Mouse (Mus musculus): ENCODE results near the gene Cntnap1. TPM values are rescaled to one million over a fixed set of nuclear protein-coding genes. Genes with fewer than 3 reads are reported as not detected.
"Not testable (repeated sequence)": the region's sequence is repeated elsewhere in the genome, so short reads cannot be mapped to it uniquely, and the experiment has no call there.

Gene Cntnap1
- 4.2 and 5.8 TPM in 2 replicates for polyA plus RNA-seq (2012; rRNA removed)

DNA sequence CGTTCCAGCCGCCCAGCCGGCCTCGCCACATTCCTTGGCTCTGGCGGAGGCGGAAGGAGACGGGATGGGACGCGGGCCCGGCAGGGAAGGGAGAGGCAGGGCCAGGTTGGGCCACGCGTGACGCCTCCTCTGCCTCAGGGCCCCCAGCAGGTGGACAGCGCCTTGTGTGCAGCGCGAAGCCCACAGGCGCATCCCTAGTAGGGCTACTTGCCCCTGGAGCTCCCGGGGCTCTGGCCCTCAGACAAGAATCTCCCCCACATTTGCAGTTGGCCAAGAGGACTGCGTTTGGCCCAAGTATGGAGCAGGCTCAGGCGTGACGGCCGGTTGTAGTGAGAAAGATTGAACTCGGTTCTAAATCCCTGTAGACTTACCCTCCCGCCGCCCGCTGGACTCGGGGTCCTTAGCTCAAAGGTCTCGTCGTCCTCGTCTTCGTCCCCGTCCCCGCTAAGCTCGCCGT, at the start of gene Cntnap1:
Gene Cntnap1, plus strand, starts transcription at position 170 of the 457 bp plus-strand sequence.
- peak; percentile 77 for DNase-seq (ENCODE audit: low spot score)

DNA sequence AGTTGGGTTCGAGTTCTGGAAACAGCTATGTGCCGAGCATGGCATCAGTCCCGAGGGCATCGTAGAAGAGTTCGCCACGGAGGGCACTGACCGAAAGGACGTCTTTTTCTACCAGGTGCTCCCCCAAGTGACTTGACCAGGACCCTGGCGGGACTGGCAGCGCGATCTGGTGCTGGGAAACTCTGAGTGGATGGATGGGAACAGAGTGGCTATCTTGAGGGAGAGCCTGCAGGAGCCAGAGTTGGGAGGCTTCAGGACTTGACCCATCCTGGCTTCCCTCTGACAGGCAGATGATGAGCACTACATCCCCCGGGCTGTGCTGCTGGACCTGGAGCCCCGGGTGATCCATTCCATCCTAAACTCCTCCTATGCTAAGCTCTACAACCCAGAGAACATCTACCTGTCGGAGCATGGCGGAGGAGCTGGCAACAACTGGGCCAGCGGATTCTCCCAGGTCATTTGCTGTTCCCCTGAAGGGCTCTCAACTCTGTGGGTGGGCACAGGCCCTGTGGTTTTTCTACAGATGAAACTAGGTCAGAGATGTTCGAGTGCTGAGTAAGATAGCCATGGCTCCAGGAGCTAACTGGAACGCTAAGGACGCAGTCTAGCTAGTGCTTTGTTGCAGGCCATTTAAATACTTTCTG, 49.7 kb upstream of the Cntnap1 start:
- DNase-seq (ENCODE audit: low spot score), result no peak

DNA sequence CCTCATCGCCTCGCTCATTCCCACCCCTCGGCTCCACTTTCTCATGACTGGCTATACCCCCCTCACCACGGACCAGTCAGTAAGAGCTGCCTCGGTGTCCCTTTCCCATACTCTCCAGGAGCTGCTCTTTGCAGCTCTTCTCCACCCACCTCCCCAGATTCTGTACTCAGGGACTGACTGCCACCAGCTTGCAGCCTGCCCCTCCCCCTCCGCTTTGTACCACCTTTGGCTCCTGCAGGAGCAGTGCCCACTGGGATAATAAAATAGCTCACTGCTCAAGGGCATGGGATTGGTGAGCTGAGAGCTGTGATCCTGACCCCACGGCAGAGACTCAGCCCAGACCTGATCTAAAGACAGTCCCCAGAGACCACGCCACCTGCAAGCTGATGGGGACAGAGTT, 45.8 kb upstream of the Cntnap1 start:
- not testable (repeated sequence) for DNase-seq (ENCODE audit: low spot score)

DNA sequence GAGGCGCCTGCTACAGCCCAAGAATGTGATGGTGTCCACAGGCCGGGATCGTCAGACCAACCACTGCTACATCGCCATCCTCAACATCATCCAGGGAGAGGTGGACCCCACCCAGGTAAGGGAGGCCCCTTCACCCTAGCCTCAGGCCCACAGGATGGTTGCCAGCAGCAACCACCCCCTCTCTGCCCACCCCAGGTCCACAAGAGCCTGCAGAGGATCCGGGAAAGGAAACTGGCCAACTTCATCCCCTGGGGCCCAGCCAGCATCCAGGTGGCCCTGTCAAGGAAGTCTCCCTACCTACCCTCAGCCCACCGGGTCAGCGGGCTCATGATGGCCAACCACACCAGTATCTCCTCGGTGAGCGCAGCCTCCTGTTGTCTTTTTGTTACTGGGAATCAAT, 45.3 kb upstream of the Cntnap1 start:
- not testable (repeated sequence) for DNase-seq (ENCODE audit: low spot score)

DNA sequence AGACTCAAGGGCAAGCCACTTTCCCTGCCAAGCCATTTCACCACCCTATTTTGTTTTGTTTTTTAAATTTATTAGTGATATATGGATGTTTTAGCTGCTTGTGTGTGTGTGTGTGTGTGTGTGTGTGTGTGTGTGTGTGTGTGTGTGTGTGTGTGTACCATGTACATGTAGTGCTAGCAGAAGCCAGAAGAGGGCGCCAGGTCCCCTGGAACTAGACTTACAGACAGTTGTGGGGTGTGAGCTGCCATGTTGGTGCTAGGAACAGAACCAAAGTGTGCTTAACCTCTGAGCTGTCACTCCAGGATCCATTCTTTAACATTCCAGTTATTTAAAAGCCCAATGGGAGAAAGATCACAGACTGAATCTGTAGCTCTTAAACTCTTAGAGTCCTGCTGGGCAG, 43.2 kb upstream of the Cntnap1 start:
- no peak for DNase-seq (ENCODE audit: low spot score)

DNA sequence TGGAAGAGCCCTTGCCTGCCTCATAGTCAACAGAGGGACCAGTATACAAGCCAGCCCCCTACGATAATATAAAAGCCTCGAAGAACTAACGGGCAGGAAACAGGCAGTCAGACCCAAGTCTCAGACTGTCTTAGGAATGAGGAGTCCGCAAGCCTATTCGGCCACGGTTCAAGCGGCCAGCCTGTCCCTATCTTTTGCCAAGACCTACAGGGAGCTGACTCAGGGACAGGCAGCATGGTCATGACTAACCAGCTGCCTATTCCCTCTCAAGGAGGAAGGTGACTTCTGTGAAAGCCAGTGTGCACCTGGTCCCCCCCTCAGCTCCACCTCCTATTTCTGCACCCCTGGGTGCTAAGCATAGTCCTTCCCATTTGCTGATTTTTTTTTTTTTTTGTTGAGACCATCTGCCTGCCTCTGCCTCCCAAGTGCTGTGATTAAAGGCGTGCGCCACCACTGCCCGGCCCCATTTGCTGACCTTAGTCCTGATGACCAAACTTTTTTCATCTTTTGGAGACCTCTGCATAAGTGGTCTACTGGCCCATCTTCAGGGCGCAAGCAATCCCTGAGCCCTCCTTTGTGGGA, 41.2 kb upstream of the Cntnap1 start:
- no peak for DNase-seq (ENCODE audit: low spot score)

DNA sequence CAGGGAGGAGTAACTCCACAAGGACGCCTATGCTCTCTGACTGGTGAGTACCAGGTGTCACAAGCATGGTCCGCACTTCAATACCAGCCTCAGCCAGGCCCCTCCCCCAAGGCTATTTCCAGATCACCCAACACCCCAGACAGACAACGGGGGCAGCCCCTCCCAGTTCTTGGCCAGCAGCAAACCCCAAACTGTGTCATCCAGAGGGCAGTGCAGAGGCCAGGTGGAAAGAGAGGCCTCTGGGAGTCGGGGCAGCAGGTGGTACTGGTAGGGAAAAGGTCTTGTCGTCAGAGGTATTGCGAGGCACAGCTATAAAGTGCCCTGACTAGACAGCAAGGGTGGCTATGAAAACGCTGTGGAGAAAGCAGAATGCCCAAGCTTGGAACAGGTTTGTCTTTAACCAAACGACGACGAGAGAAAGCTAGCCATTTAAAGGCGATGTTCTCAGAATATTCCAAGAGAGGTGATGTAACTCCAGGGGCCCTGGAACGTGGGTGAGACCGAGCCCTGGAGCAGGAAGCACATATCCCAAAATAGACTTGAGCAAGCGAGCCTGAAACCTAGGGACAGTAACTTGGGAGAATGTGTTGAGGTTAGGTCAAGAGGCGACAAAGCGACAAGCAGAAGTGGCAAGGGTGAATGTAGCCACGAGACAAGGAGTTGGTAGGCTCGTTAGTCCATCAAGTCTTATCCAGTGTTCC, 40.1 kb upstream of the Cntnap1 start:
- no peak for DNase-seq (ENCODE audit: low spot score)

DNA sequence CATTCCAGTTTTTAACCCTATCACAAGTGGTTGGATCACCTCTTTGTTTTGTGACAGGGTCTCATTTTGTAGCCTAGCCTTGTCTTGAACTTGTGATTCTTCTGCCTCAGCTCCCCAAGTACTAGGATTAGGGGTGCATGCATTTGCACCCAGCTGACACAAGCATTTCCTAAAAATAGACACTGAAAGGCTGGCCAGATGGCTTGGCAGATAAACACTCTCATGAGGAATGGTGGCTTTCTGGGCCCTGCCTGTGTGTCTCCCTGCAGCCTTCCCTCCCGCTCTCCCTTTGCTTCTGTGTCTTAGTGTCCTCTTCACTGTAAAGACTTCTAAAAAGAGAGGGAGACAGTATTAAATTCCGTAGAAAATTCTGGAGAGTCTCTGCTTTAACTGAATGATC, 39.1 kb upstream of the Cntnap1 start:
- no peak for DNase-seq (ENCODE audit: low spot score)

DNA sequence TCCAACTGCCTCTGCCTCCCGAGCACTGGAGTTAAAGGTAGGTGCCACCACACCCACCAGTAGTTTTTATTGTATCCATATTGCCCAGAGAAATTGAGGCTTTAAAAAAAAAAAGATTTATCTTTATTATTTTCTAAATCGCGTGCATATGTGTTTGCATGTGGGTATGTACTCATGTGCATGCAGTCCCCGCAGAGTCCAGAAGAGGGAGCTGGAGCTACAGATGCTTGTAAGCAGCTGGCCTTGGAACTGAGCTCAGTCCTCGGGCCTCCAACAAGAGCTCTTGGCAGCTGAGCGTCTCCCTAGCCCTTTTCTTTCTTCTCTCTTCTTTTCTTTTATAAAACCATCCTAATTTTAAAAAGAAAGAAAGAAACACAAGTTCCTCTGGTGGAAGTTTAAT, 38.6 kb upstream of the Cntnap1 start:
- no peak for DNase-seq (ENCODE audit: low spot score)

DNA sequence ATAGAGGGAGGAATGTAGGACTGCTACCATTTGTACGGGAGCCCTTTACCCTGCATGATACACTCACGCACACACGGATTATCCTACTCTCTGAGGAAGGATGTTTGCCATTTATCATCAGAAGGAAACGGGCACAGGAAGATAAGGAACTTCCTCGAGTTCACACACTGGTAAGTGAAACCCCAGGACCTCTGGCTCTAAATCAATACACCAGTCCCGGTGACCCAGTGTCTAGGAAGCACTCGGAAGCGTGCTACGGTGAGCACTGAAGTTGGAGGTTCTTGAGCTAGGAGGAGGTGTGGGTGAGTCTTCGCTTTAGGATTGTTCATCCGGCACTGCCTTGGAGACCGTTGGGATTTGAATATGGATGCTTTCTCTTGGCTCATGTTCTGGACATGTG, 37.3 kb upstream of the Cntnap1 start:
- DNase-seq (ENCODE audit: low spot score), result no peak

DNA sequence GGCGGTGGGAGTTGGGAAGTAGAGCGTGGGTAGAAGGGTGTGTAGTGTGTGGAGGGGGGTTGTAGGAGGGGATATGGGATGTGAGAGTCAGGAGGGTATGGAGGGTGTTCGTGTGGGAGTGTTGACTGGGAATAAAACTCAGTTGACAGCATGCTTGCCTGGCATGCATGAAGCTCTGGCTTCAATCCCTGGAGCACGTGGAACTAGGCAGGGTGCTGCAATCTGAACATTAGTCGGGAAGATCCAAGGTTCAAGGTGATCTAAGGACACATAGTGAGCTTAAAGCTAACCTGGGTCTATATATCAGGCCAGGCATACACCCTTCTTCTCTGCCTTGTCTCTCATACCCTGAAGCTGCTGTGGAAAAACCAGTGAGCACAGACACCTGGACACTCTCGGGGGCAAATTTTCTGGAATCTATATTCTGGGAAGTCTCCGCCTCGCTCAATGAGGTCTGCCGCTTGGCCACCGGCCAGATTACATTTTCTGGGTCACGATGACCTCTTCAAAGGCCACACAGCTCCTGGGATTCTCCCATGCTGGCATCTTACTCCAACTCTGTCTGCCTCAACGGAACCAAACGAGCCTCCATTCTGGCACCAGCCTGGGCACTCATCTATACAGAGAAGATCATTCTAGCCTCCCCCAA, 36.0 kb upstream of the Cntnap1 start:
- no peak for DNase-seq (ENCODE audit: low spot score)

DNA sequence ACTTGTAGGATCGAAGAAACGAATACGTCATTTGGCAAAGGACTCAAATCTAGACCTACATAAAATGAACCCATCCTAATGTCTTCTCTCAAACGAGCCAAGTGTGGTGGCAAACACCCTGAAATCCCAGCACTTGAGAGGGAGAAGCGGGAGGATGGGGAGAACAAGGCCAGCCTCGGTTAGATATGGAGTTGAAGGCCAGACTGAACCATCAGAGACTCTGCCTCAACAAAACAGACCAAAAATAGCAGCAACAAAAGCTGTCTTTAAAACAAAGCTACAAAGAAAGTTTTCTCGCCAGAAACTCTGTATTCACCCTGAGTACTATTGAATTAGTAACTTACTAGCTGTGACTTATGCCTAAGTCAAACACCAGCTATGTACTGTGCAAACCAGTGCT, 33.3 kb upstream of the Cntnap1 start:
- no peak for DNase-seq (ENCODE audit: low spot score)

DNA sequence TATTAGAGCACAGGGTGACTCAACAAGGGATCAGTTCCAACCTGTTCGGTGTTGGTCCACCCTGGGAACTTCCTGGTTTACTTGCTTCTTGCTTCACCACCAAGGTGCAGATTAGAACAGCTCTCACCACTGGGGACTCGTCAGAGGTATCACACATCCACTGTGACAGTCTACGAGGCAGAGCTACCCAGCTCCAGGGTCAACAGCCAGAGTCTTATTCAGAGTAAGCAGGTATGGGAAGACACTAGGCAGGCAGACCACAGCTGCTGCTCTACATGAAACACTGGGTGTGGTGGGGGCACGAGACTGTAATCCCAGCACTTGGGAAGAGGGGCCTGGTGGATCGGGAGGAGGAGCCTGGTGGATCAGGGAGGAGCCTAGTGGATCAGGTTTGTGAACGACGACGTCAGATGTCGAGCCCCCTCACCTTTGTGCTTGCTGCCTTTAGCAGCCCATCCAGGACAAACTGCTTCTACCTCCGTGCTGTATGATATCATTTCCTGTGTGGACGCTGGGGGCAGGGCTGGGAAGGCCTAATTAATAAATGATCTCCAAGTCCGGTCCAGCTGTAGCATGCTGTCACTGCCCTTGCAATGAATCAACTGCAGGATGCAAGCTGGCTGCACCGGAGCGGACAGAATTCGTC, 31.7 kb upstream of the Cntnap1 start:
- peak; percentile 42 for DNase-seq (ENCODE audit: low spot score)

DNA sequence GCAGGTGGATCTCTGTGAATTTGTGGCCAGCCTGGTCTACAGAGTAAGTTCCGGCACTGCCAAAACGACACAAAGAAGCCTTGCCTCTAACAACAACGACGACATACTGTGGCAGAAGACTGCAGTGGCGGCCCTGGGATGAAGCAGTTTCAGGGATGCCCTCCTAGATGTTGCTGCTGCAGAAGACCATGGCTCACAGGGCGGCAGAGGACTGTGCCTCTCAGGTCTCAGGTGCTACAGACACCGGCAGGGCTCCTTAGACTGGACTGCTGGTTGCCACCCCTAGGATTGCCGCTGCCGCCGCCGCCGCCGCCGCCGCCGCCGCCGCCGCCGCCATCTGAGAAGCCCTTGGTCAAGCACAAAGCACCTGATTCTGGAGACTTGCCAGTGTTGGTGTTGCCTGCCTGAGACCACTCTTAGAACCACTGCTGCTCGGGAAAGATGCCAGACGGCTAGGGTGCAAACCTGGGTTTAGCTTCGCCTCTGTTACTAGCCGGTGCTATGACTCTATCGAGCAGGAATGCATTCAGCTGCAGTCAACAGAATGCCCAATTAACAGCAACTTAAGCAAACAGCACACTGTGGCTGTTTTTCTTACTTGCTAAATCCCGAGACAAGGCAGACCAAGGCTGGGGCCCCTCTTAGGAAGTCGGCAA, 30.0 kb upstream of the Cntnap1 start:
- DNase-seq (ENCODE audit: low spot score), result no peak

DNA sequence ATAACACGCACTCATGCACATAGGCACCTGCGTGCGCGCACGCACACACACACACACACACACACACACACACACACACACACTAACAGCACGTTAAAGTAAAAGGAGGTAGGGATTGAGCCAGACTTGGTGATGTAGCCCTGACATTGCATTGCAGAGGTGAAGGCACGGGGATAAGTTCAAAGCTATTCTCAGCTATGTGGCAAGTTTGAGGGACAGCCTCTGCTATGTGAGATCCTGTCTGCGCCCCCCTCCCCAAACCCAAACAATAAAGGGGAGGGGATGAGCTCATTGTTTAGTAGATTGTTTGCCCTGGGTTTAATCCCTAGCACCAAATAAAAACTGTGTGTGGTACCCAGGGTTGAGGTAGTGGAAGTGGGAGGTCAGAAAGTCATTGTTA, 29.2 kb upstream of the Cntnap1 start:
- no peak for DNase-seq (ENCODE audit: low spot score)

DNA sequence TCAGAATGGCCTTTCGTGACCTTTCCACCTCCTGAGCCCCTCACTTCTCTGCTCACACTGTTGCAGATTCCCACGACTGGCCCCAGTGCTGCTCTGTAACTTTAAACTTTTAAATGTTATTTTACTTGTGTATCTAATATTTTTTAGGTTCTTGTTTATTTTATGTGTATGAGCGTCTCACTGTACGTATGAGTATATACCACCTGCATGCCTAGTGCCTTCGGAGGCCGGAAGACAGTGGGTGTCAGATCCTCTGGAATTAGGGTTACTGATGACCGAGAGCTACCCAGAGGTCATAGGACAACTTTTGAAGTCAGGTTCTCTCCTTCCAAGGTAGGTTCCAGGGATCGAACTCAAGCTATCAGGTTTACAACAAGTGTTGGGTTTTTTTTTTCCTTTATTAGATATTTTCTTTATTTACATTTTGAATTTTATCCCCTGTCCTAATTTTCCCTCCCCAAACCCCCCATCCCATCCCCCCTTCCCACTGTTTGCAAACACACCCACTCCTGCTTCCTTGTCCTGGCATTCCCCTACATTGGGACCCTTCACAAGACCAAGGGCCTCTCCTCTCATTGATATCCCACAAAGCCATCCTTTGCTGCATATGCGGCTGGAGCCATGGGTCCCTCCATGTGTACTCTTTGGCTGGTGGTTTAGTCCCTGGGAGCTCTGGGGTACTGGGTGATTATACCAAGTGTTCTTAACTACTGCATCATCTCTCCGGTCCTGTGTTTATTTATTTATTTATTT, 27.9 kb upstream of the Cntnap1 start:
- no peak for DNase-seq (ENCODE audit: low spot score)

DNA sequence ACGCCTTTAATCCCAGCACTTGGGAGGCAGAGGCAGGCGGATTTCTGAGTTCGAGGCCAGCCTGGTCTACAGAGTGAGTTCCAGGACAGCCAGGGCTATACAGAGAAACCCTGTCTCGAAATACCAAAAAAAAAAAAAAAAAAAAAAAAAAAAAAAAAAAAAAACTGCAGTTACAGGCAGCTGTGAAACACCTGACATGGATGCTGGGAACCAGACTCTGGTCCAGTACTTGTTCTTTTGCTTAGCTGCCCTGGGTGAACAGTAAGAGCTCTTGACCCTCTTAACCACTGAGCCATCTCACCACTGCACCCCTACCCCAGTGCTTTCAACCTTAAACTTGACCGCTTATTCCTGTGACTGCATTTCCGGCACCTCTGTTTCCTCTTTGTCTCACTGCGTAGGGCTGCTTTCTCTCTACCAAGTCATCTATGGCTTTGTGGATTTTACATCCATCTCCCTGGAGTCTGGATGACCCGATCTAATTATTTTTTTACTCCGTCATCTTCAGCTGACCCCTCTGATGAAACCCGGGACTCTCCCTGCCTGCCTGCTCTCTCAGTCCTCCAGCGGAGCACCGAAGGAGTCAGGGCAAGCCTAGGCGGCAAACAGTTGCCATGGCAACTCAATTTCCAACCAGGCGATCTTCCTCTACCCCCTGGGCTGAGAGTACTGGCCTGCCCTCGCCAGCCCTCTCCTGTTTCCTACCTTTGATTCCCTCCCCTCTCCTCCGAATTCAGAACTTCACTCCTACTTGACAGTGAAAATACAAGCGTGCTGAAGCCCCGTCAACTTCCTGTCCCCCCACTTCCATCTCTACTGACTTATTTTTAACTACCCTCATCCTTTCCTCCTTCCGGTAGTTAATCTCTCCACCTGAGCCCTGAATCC, 26.7 kb upstream of the Cntnap1 start:
- no peak for DNase-seq (ENCODE audit: low spot score)

DNA sequence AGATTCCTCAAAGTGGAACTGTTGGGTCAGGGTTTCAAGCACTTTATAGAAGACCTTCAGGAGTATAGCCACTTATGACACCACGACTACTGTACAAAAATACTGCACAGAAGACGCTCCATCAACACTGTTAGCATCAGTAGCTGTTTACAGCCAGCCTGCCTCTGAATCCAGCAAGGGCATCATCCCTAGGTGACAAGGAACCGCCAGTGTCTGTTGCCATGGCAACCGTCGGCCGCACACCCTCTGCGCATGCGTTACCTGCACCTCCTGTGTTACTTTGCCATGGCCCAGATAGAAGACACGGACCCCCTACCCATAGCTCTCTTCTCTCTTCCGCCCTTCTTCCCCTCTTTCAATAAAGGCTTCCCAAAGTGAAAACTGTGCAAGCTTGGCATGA, 23.9 kb upstream of the Cntnap1 start:
- DNase-seq (ENCODE audit: low spot score), result no peak

DNA sequence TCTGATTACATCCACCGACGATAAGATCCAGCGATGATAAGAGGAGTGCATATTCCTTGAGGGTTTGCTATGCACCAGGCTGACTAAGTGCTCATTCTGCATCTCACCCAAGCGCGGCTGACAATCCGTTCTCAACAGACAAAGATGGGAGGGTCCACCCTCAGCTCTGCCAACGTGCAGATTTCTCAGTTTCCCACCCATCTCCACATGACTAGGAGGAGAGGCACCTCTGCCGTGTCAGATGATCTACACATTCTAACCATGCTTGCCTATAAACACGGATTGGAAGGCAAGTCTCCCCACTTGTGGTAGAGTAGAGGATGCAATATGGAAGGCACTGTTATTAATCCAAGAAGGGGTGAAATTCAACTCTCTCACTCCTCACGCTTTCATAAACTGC, 21.6 kb upstream of the Cntnap1 start:
- no peak for DNase-seq (ENCODE audit: low spot score)
